Mouse (Mus musculus): Measurements from ENCODE around the gene Tm4sf20.

Gene Tm4sf20

GRCm38 (mm10) chr1:82768269-82768668 lies at the start of gene Tm4sf20:
TSS of gene Tm4sf20 (minus strand) at chr1:82768461.
- no peak for DNase-seq (ENCODE audit: low read depth, low spot score)

GRCm38 (mm10) chr1:82815941-82816716 lies 47.9 kb upstream of the Tm4sf20 start:
- no peak for DNase-seq (ENCODE audit: low read depth, low spot score)

GRCm38 (mm10) chr1:82811766-82812165 lies 43.5 kb upstream of the Tm4sf20 start:
- no peak for DNase-seq (ENCODE audit: low read depth, low spot score)

- DNase-seq (ENCODE audit: low read depth, low spot score): no peak
Observed at GRCm38 (mm10) chr1:82808564-82808963, 40.3 kb upstream of the Tm4sf20 start.

- DNase-seq (ENCODE audit: low read depth, low spot score): no peak
Observed at GRCm38 (mm10) chr1:82807206-82807605, 38.9 kb upstream of the Tm4sf20 start.

GRCm38 (mm10) chr1:82806391-82806790 lies 38.1 kb upstream of the Tm4sf20 start:
- no peak for DNase-seq (ENCODE audit: low read depth, low spot score)

- no peak for DNase-seq (ENCODE audit: low read depth, low spot score)
Observed at GRCm38 (mm10) chr1:82804059-82804458, 35.8 kb upstream of the Tm4sf20 start.

- DNase-seq (ENCODE audit: low read depth, low spot score): peak; percentile 77
Observed at GRCm38 (mm10) chr1:82803608-82804007, 35.3 kb upstream of the Tm4sf20 start.

GRCm38 (mm10) chr1:82801105-82801783 lies 33.0 kb upstream of the Tm4sf20 start:
- no peak for DNase-seq (ENCODE audit: low read depth, low spot score)

GRCm38 (mm10) chr1:82798922-82799321 lies 30.7 kb upstream of the Tm4sf20 start:
- no peak for DNase-seq (ENCODE audit: low read depth, low spot score)

GRCm38 (mm10) chr1:82798304-82798703 lies 30.0 kb upstream of the Tm4sf20 start:
- DNase-seq (ENCODE audit: low read depth, low spot score): no peak

GRCm38 (mm10) chr1:82797088-82797487 lies 28.8 kb upstream of the Tm4sf20 start:
- DNase-seq (ENCODE audit: low read depth, low spot score): no peak

GRCm38 (mm10) chr1:82795702-82796443 lies 27.6 kb upstream of the Tm4sf20 start:
- DNase-seq (ENCODE audit: low read depth, low spot score): no peak

- DNase-seq (ENCODE audit: low read depth, low spot score): no peak
Observed at GRCm38 (mm10) chr1:82795211-82795610, 26.9 kb upstream of the Tm4sf20 start.

- no peak for DNase-seq (ENCODE audit: low read depth, low spot score)
Observed at GRCm38 (mm10) chr1:82793986-82794385, 25.7 kb upstream of the Tm4sf20 start.

GRCm38 (mm10) chr1:82793110-82793509 lies 24.8 kb upstream of the Tm4sf20 start:
- no peak for DNase-seq (ENCODE audit: low read depth, low spot score)

GRCm38 (mm10) chr1:82792238-82792637 lies 24.0 kb upstream of the Tm4sf20 start:
- DNase-seq (ENCODE audit: low read depth, low spot score): no peak

GRCm38 (mm10) chr1:82791105-82791504 lies 22.8 kb upstream of the Tm4sf20 start:
- DNase-seq (ENCODE audit: low read depth, low spot score): no peak

GRCm38 (mm10) chr1:82788070-82788469 lies 19.8 kb upstream of the Tm4sf20 start:
- no peak for DNase-seq (ENCODE audit: low read depth, low spot score)

GRCm38 (mm10) chr1:82787414-82787813 lies 19.2 kb upstream of the Tm4sf20 start:
- DNase-seq (ENCODE audit: low read depth, low spot score): peak; percentile 86

- peak; percentile 23 for DNase-seq (ENCODE audit: low read depth, low spot score)
Observed at GRCm38 (mm10) chr1:82785546-82785945, 17.3 kb upstream of the Tm4sf20 start.

- no peak for DNase-seq (ENCODE audit: low read depth, low spot score)
Observed at GRCm38 (mm10) chr1:82783559-82783958, 15.3 kb upstream of the Tm4sf20 start.

Measured in ES-CJ7 (cell line).